Mouse (Mus musculus): Measurements from ENCODE around the gene Rpf2. TPM values are rescaled to one million over a fixed set of nuclear protein-coding genes. Genes with fewer than 3 reads are reported as not detected.

Rpf2 gene
- polyA plus RNA-seq, 2 experiments: 16.8 to 39.2 TPM

DNA sequence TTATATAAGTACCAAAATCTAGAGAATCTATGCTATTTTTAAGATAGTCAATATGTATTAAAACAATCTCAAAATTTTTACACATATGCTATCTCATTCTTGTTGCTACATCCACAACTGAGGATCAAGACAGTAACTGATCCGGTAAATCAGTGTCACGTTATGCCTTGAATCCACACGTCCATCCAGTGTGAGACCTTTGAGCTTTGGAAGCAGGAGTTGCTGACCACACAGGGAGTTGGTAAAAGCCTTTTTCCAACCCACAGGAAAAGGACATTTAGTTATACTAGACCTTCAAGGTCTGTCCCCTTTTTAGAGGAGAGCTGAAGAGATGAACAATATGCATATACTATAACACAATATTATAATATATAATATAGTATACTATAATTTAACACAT, 13.6 kb downstream of the Rpf2 start:
- H3K9me3 ChIP-seq (ENCODE audit: control insufficient read depth, low read length): no peaks in the 10 kb centered on the region
- WGBS (ENCODE audit: insufficient replicate concordance): 76% methylated on average over 3 of the region's 3 CpGs
- TF ChIP-seq CTCF (IDR thresholded peaks at IDR 0.05; ENCODE audit: low read depth) (no peak), EP300 (IDR thresholded peaks at IDR 0.05; ENCODE audit: low read depth) (no peak)
- H3K27me3 ChIP-seq (ENCODE audit: control insufficient read depth, insufficient read depth, low read length): no peaks in the 10 kb centered on the region
- no peak overlapping the region for H3K4me2 ChIP-seq (ENCODE audit: low read depth)
- H3K9ac ChIP-seq (replicated peaks): no peak overlapping the region
- H3K4me1 ChIP-seq (replicated peaks; ENCODE audit: control insufficient read depth in 2 of 2, insufficient read depth in 2 of 2, low read length in 1 of 2): 0 out of 4 replicates have a peak, but pooled peaks cover 0 to 2% of the 10 kb centered on the region in 2 experiments
- DNase-seq (ENCODE audit: low read depth in 3 of 3, low spot score in 3 of 3): no peak
- H3K27ac ChIP-seq: no peak overlapping the region
- H3K36me3 ChIP-seq (replicated peaks; ENCODE audit: control insufficient read depth, insufficient read depth, low read depth): peaks cover 40% of the 10 kb centered on the region
- H3K4me3 ChIP-seq (ENCODE audit: insufficient read depth in 1 of 2, low read depth in 2 of 2, low read length in 2 of 2): no peak overlapping the region
- no peak for ATAC-seq (ENCODE audit: insufficient read depth)

DNA sequence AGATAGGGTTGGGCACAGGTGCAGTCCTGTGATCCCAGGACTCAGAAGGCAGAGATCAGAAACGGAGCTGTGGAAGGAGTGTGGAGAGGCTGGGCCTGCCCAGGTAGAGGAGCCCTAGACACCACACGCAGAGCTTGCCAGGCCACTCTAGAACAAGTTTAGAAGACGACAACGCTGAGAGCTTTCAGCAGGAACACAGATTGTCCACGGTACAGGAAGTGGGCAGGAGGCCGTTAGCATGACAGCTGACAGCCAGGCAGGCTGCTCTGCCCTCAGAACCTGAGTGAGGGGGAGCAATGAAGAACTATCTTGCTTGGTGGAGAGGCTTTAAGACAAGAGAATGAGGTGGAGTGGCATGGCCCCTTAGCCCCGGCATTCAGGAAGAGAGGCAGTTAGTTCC, 14.4 kb downstream of the Rpf2 start:
- Histone ChIP-seq H3K27ac (no peak overlapping the region), H3K4me3 (ENCODE audit: insufficient read depth in 1 of 2, low read depth in 2 of 2, low read length in 2 of 2) (no peak overlapping the region), H3K4me2 (ENCODE audit: low read depth) (no peak overlapping the region), H3K27me3 (ENCODE audit: control insufficient read depth, insufficient read depth, low read length) (no peaks in the 10 kb centered on the region), H3K36me3 (replicated peaks; ENCODE audit: control insufficient read depth, insufficient read depth, low read depth) (peaks cover 42% of the 10 kb centered on the region), H3K4me1 (replicated peaks; ENCODE audit: control insufficient read depth in 2 of 2, insufficient read depth in 2 of 2, low read length in 1 of 2) (0 out of 4 replicates have a peak, but pooled peaks cover 0 to 2% of the 10 kb centered on the region in 2 experiments), H3K9ac (replicated peaks) (no peak overlapping the region), H3K9me3 (ENCODE audit: control insufficient read depth, low read length) (no peaks in the 10 kb centered on the region)
- ATAC-seq (ENCODE audit: insufficient read depth) (no peak), DNase-seq (ENCODE audit: low read depth in 3 of 3, low spot score in 3 of 3) (no peak)
- no peak for TF ChIP-seq CTCF (IDR thresholded peaks at IDR 0.05; ENCODE audit: low read depth)
- TF ChIP-seq EP300 (IDR thresholded peaks at IDR 0.05; ENCODE audit: low read depth): no peak
- 25% methylated on average over 7 of the region's 7 CpGs for WGBS (ENCODE audit: insufficient replicate concordance)

DNA sequence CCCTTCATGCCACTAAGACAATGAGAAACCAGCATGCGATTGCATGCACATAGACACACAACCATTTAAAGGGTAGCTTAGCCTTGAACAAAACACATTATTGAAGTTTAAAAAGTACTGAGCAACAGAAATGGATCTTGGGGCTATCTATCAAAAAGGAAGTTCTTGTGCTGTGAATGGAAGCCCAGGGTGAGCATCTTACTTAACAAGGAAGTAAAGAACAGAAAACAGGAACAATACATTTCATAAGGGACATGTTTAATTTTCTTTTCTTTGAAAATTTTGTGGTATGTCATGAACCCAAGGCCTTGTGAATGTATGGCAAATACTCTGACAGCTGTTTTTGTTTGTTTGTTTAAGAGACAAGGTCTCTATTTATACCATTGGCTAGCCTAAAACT, 17.1 kb downstream of the Rpf2 start:
- Histone ChIP-seq H3K27ac (no peak overlapping the region), H3K9me3 (ENCODE audit: control insufficient read depth, low read length) (no peaks in the 10 kb centered on the region), H3K9ac (replicated peaks) (no peak overlapping the region), H3K4me2 (ENCODE audit: low read depth) (no peak overlapping the region), H3K4me1 (replicated peaks; ENCODE audit: control insufficient read depth in 2 of 2, insufficient read depth in 2 of 2, low read length in 1 of 2) (0 out of 4 replicates have a peak, but pooled peaks cover 0 to 2% of the 10 kb centered on the region in 2 experiments), H3K4me3 (ENCODE audit: insufficient read depth in 1 of 2, low read depth in 2 of 2, low read length in 2 of 2) (no peak overlapping the region), H3K27me3 (ENCODE audit: control insufficient read depth, insufficient read depth, low read length) (no peaks in the 10 kb centered on the region), H3K36me3 (replicated peaks; ENCODE audit: control insufficient read depth, insufficient read depth, low read depth) (peaks cover 38% of the 10 kb centered on the region)
- 86% methylated on average over 1 of the region's 1 CpGs for WGBS (ENCODE audit: insufficient replicate concordance)
- DNase-seq (ENCODE audit: low read depth in 3 of 3, low spot score in 3 of 3) (no peak), ATAC-seq (ENCODE audit: insufficient read depth) (no peak)
- TF ChIP-seq EP300 (IDR thresholded peaks at IDR 0.05; ENCODE audit: low read depth): no peak
- no peak for TF ChIP-seq CTCF (IDR thresholded peaks at IDR 0.05; ENCODE audit: low read depth)

DNA sequence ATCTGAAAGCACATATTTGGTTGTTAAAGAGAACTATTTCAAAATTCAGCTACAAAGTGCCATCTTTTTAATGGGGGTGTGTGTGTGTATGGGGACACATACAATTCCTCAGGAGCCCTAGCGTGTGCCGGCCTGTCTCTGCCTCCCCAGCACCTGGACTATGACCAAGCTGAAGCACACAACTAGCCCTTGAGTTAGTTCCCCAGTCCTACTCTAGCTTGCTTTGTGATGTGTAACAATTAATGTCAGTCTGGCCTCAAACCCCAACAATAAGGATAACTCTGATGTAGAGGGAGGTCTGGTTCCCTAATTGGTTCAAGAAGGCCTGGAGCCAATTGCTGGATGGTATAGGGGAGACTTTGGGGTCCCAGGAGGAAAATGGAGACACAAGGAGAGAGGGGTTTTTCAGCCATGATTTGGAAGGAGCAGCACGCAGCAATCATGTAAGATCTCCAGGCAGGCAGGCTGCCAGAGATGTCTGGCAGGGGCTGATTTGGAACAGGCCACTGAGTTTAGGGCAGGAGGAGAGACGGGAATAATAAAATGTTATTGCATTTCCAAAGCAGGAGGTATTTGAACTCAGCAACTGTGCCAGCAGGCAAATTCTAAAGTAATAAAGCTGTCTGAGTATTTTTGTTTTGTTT, 19.1 kb downstream of the Rpf2 start:
- ATAC-seq (ENCODE audit: insufficient read depth): no peak
- no peak overlapping the region for H3K4me3 ChIP-seq (ENCODE audit: insufficient read depth in 1 of 2, low read depth in 2 of 2, low read length in 2 of 2)
- DNase-seq (ENCODE audit: low read depth in 3 of 3, low spot score in 3 of 3): no peak
- TF ChIP-seq EP300 (IDR thresholded peaks at IDR 0.05; ENCODE audit: low read depth) (no peak), CTCF (IDR thresholded peaks at IDR 0.05; ENCODE audit: low read depth) (no peak)
- WGBS (ENCODE audit: insufficient replicate concordance): 77% methylated on average over 4 of the region's 4 CpGs
- H3K27ac ChIP-seq: no peak overlapping the region
- no peaks in the 10 kb centered on the region for H3K9me3 ChIP-seq (ENCODE audit: control insufficient read depth, low read length)
- H3K9ac ChIP-seq (replicated peaks): no peak overlapping the region
- H3K4me1 ChIP-seq (replicated peaks; ENCODE audit: control insufficient read depth in 2 of 2, insufficient read depth in 2 of 2, low read length in 1 of 2): 0 out of 4 replicates have a peak, but pooled peaks cover 0 to 2% of the 10 kb centered on the region in 2 experiments
- no peak overlapping the region for H3K4me2 ChIP-seq (ENCODE audit: low read depth)
- H3K27me3 ChIP-seq (ENCODE audit: control insufficient read depth, insufficient read depth, low read length): no peaks in the 10 kb centered on the region
- peaks cover 45% of the 10 kb centered on the region for H3K36me3 ChIP-seq (replicated peaks; ENCODE audit: control insufficient read depth, insufficient read depth, low read depth)

DNA sequence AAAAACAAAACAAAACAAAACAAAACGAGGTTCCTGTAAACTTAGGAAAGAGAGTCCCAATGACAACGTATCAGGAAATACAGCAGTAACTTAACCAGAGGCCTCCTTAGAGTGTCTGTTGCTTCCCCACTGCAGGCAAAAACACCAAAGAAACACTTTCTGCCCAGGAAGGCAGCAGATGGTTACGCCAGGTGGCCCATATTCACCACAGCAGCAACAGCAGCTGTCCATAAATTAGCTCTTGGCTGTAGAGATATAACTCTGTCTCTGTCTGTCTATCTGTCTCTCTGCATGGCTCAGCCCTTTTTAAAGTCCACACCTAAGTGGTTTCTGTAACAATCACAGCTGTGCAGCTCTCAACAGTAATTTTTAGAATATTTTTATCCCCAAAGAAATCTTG, 28.0 kb downstream of the Rpf2 start:
- H3K36me3 ChIP-seq (replicated peaks; ENCODE audit: control insufficient read depth, insufficient read depth, low read depth): peaks cover 17% of the 10 kb centered on the region
- H3K9ac ChIP-seq (replicated peaks): no peak overlapping the region
- H3K4me1 ChIP-seq (replicated peaks; ENCODE audit: control insufficient read depth in 2 of 2, insufficient read depth in 2 of 2, low read length in 1 of 2): no peaks in the 10 kb centered on the region
- no peak for DNase-seq (ENCODE audit: low read depth in 3 of 3, low spot score in 3 of 3)
- H3K4me3 ChIP-seq (ENCODE audit: insufficient read depth in 1 of 2, low read depth in 2 of 2, low read length in 2 of 2): no peak overlapping the region
- TF ChIP-seq EP300 (IDR thresholded peaks at IDR 0.05; ENCODE audit: low read depth) (no peak), CTCF (IDR thresholded peaks at IDR 0.05; ENCODE audit: low read depth) (no peak)
- WGBS (ENCODE audit: insufficient replicate concordance): 42% methylated on average over 3 of the region's 3 CpGs
- H3K4me2 ChIP-seq (ENCODE audit: low read depth): no peak overlapping the region
- H3K9me3 ChIP-seq (ENCODE audit: control insufficient read depth, low read length): no peaks in the 10 kb centered on the region
- H3K27me3 ChIP-seq (ENCODE audit: control insufficient read depth, insufficient read depth, low read length): no peaks in the 10 kb centered on the region
- H3K27ac ChIP-seq: no peak overlapping the region
- no peak for ATAC-seq (ENCODE audit: insufficient read depth)

All from liver, embryonic 14.5 days (tissue).